Mouse (Mus musculus) heart, postnatal 10 days (tissue): ENCODE results near the gene Gm20388. TPM values are rescaled to one million over a fixed set of nuclear protein-coding genes. Genes with fewer than 3 reads are reported as not detected.
A peak's percentile ranks its signal among the peaks of the same experiment; 100 is the strongest.

Experiments used
- DNase-seq, 2 experiments: peaks; one replicate each; pipeline ENCODE4 v3.0.0; 2021
- intact Hi-C: fragments of 180-260 bp; cut with DNase I; formaldehyde crosslinking; loops from one replicate; pipeline ENCODE4 v1.15.1; 2025
- total RNA-seq, 2 experiments: library from RNA; stranded (reverse); gene quantifications; 2 replicates each; pipeline ENCODE4 v1.2.3; 2021

Gene Gm20388
- total RNA-seq, 2 experiments from 2014 or later, result 2.0 to 2.2 TPM

GRCm38 (mm10) chr8:122689315-122689714, 2778.7 kb downstream of the Gm20388 start:
- intact Hi-C loops, result no loop called here
- DNase-seq, result no peak

- intact Hi-C loops, result no loop called here
- peak; percentile 76 to 80 for DNase-seq
Measured at GRCm38 (mm10) chr8:122691018-122691417, 2780.4 kb downstream of the Gm20388 start.

GRCm38 (mm10) chr8:122692152-122692551, 2781.5 kb downstream of the Gm20388 start:
- peak in 1 of 2 experiments; percentile 13 for DNase-seq
- intact Hi-C loops, result no loop called here

- intact Hi-C loops, result no loop called here
- DNase-seq, result no peak
Measured at GRCm38 (mm10) chr8:122695438-122696042, 2784.9 kb downstream of the Gm20388 start.

- intact Hi-C loops, result no loop called here
- DNase-seq, result peak; percentile 52 to 73
Measured at GRCm38 (mm10) chr8:122697181-122697581, 2786.5 kb downstream of the Gm20388 start.

GRCm38 (mm10) chr8:122697586-122697985, 2786.9 kb downstream of the Gm20388 start:
- peak in 1 of 2 experiments; percentile 19 for DNase-seq
- intact Hi-C loops, result no loop called here

- DNase-seq, result peak in 1 of 2 experiments; percentile 8
- intact Hi-C loops, result no loop called here
Measured at GRCm38 (mm10) chr8:122698254-122698768, 2787.7 kb downstream of the Gm20388 start.

GRCm38 (mm10) chr8:122699005-122699492, 2788.4 kb downstream of the Gm20388 start, which contains the start of gene Cbfa2t3:
Gene Cbfa2t3 (minus strand): TSS chr8:122699109.
- DNase-seq, result peak; percentile 57 to 59
- intact Hi-C loops, result no loop called here

GRCm38 (mm10) chr8:122700628-122701027, 2790.0 kb downstream of the Gm20388 start:
- intact Hi-C loops, result no loop called here
- DNase-seq, result peak in 1 of 2 experiments; percentile 18

GRCm38 (mm10) chr8:122701441-122702185, 2791.0 kb downstream of the Gm20388 start:
- intact Hi-C loops, result no loop called here
- DNase-seq, result no peak

- no peak for DNase-seq
- intact Hi-C loops, result no loop called here
Measured at GRCm38 (mm10) chr8:122702301-122702941, 2791.8 kb downstream of the Gm20388 start.

- DNase-seq, result no peak
- intact Hi-C loops, result no loop called here
Measured at GRCm38 (mm10) chr8:122702957-122703356, 2792.3 kb downstream of the Gm20388 start.

- DNase-seq, result no peak
- intact Hi-C loops, result no loop called here
Measured at GRCm38 (mm10) chr8:122704612-122705011, 2794.0 kb downstream of the Gm20388 start.

GRCm38 (mm10) chr8:122705901-122706561, 2795.4 kb downstream of the Gm20388 start:
- intact Hi-C loops, result no loop called here
- DNase-seq, result peak in 1 of 2 experiments; percentile 20

- intact Hi-C loops, result no loop called here
- DNase-seq, result no peak
Measured at GRCm38 (mm10) chr8:122707184-122707583, 2796.5 kb downstream of the Gm20388 start.

- intact Hi-C loops, result no loop called here
- DNase-seq, result peak in 1 of 2 experiments; percentile 7
Measured at GRCm38 (mm10) chr8:122709340-122710111, 2798.9 kb downstream of the Gm20388 start.

- no peak for DNase-seq
- intact Hi-C loops, result no loop called here
Measured at GRCm38 (mm10) chr8:122711480-122711879, 2800.8 kb downstream of the Gm20388 start.

- DNase-seq, result peak; percentile 57 to 62
Measured at GRCm38 (mm10) chr8:122711891-122712365, 2801.3 kb downstream of the Gm20388 start.

GRCm38 (mm10) chr8:122712411-122713156, 2801.9 kb downstream of the Gm20388 start:
- intact Hi-C loops, result no loop called here
- DNase-seq, result no peak

More at GRCm38 (mm10) chr8:122711891-122712365, 2801.3 kb downstream of the Gm20388 start:
- intact Hi-C loops, result no loop called here
